Mouse (Mus musculus): ENCODE measurements around the gene Hoxa7. TPM values are rescaled to one million over a fixed set of nuclear protein-coding genes. Genes with fewer than 3 reads are reported as not detected.

Hoxa7 gene
- polyA plus RNA-seq, 2 experiments = 10.1 to 15.8 TPM

GRCm38 (mm10) chr6:52215771-52216535 is 5.7 kb downstream of the Hoxa7 start:
- H3K9me3 ChIP-seq (ENCODE audit: control insufficient read depth, low read length) = no peaks in the 10 kb centered on the region
- peak overlapping the region; percentile 96 for H3K4me2 ChIP-seq (replicated peaks; ENCODE audit: low read depth, low read length, severe bottlenecking)
- peak overlapping the region; percentile 65 for H3K4me3 ChIP-seq (replicated peaks; ENCODE audit: low read length)

GRCm38 (mm10) chr6:52215070-52215469 is 6.6 kb downstream of the Hoxa7 start:
- Histone ChIP-seq H3K27me3 (ENCODE audit: control insufficient read depth, insufficient read depth, low read length) (peaks cover 28% of the 10 kb centered on the region), H3K4me2 (replicated peaks; ENCODE audit: low read depth, low read length, severe bottlenecking) (peak overlapping the region; percentile 96; the same call in 1 of the 2 replicates), H3K4me3 (replicated peaks; ENCODE audit: low read length) (no peak overlapping the region; the same call in 1 of the 2 replicates), H3K9ac (ENCODE audit: low read depth, low read length, severe bottlenecking) (no peak overlapping the region), H3K9me3 (ENCODE audit: control insufficient read depth, low read length) (no peaks in the 10 kb centered on the region), H3K36me3 (ENCODE audit: control insufficient read depth, insufficient read depth, low read length) (no peaks in the 10 kb centered on the region), H3K4me1 (ENCODE audit: control insufficient read depth, insufficient read depth, low read length) (peaks cover 43% of the 10 kb centered on the region), H3K27ac (replicated peaks; ENCODE audit: low read depth, low read length) (no peak overlapping the region)
- DNase-seq (ENCODE audit: low spot score) (no peak), ATAC-seq (ENCODE audit: low FRiP score, low read depth) (no peak)
- 53% methylated on average over 3 of the region's 3 CpGs for WGBS
- no peak for TF ChIP-seq POLR2A (IDR thresholded peaks at IDR 0.05; ENCODE audit: borderline replicate concordance, extremely low read depth, insufficient read depth, insufficient read length)

More at GRCm38 (mm10) chr6:52215771-52216535, 5.7 kb downstream of the Hoxa7 start:
- H3K27ac ChIP-seq (replicated peaks; ENCODE audit: low read depth, low read length) = peak overlapping the region; percentile 58; the same call in 1 of the 2 replicates
- peaks cover 45% of the 10 kb centered on the region for H3K4me1 ChIP-seq (ENCODE audit: control insufficient read depth, insufficient read depth, low read length)
- WGBS = 4% methylated on average over 30 of the region's 30 CpGs
- no peaks in the 10 kb centered on the region for H3K36me3 ChIP-seq (ENCODE audit: control insufficient read depth, insufficient read depth, low read length)
- peak; percentile 54 for DNase-seq (ENCODE audit: low spot score)
- peak overlapping the region; percentile 71 for H3K9ac ChIP-seq (ENCODE audit: low read depth, low read length, severe bottlenecking)
- H3K27me3 ChIP-seq (ENCODE audit: control insufficient read depth, insufficient read depth, low read length) = peaks cover 28% of the 10 kb centered on the region
- no peak for ATAC-seq (ENCODE audit: low FRiP score, low read depth)
- no peak for TF ChIP-seq POLR2A (IDR thresholded peaks at IDR 0.05; ENCODE audit: borderline replicate concordance, extremely low read depth, insufficient read depth, insufficient read length)

- Histone ChIP-seq H3K4me2 (replicated peaks; ENCODE audit: low read depth, low read length, severe bottlenecking) (no peak overlapping the region), H3K36me3 (ENCODE audit: control insufficient read depth, insufficient read depth, low read length) (no peaks in the 10 kb centered on the region), H3K4me1 (ENCODE audit: control insufficient read depth, insufficient read depth, low read length) (peaks cover 46% of the 10 kb centered on the region), H3K9ac (ENCODE audit: low read depth, low read length, severe bottlenecking) (no peak overlapping the region), H3K27me3 (ENCODE audit: control insufficient read depth, insufficient read depth, low read length) (peaks cover 29% of the 10 kb centered on the region), H3K27ac (replicated peaks; ENCODE audit: low read depth, low read length) (no peak overlapping the region), H3K9me3 (ENCODE audit: control insufficient read depth, low read length) (no peaks in the 10 kb centered on the region), H3K4me3 (replicated peaks; ENCODE audit: low read length) (no peak overlapping the region)
- WGBS = 34% methylated on average over 5 of the region's 5 CpGs
- ATAC-seq (ENCODE audit: low FRiP score, low read depth) = no peak
- no peak for TF ChIP-seq POLR2A (IDR thresholded peaks at IDR 0.05; ENCODE audit: borderline replicate concordance, extremely low read depth, insufficient read depth, insufficient read length)
- DNase-seq (ENCODE audit: low spot score) = no peak
These were observed 7.4 kb downstream of the Hoxa7 start for GRCm38 (mm10) chr6:52214271-52214670.

GRCm38 (mm10) chr6:52213119-52213986 is 8.3 kb downstream of the Hoxa7 start, which contains the start of the genes Hoxa3 and Gm28308:
Gene Hoxa3 (minus strand): TSS chr6:52213336.
Gene Gm28308 (minus strand): TSS chr6:52213339.
- Histone ChIP-seq H3K9ac (ENCODE audit: low read depth, low read length, severe bottlenecking) (peak within 1 kb of the TSS; percentile 84), H3K4me3 (replicated peaks; ENCODE audit: low read length) (peak within 1 kb of the TSS; percentile 65), H3K27me3 (ENCODE audit: control insufficient read depth, insufficient read depth, low read length) (peaks cover 29% of the 10 kb centered on the region), H3K4me1 (ENCODE audit: control insufficient read depth, insufficient read depth, low read length) (peaks cover 50% of the 10 kb centered on the region), H3K9me3 (ENCODE audit: control insufficient read depth, low read length) (no peaks in the 10 kb centered on the region), H3K36me3 (ENCODE audit: control insufficient read depth, insufficient read depth, low read length) (no peaks in the 10 kb centered on the region), H3K27ac (replicated peaks; ENCODE audit: low read depth, low read length) (peak within 1 kb of the TSS; percentile 91), H3K4me2 (replicated peaks; ENCODE audit: low read depth, low read length, severe bottlenecking) (peak within 1 kb of the TSS; percentile 75)
- ATAC-seq (ENCODE audit: low FRiP score, low read depth) = peak; percentile 68
- 2% methylated on average over 38 of the region's 38 CpGs for WGBS
- peak; percentile 86 for DNase-seq (ENCODE audit: low spot score)
- TF ChIP-seq POLR2A (IDR thresholded peaks at IDR 0.05; ENCODE audit: borderline replicate concordance, extremely low read depth, insufficient read depth, insufficient read length) = peak; percentile 92; the same call in 1 of the 2 replicates

GRCm38 (mm10) chr6:52212556-52213118 is 9.0 kb downstream of the Hoxa7 start:
- peak overlapping the region; percentile 84 for H3K9ac ChIP-seq (ENCODE audit: low read depth, low read length, severe bottlenecking)
- peak overlapping the region; percentile 65 for H3K4me3 ChIP-seq (replicated peaks; ENCODE audit: low read length)
- peak overlapping the region; percentile 91 for H3K27ac ChIP-seq (replicated peaks; ENCODE audit: low read depth, low read length)
- H3K4me2 ChIP-seq (replicated peaks; ENCODE audit: low read depth, low read length, severe bottlenecking) = peak overlapping the region; percentile 75
- WGBS = 0% methylated on average over 22 of the region's 22 CpGs
- no peaks in the 10 kb centered on the region for H3K9me3 ChIP-seq (ENCODE audit: control insufficient read depth, low read length)
- peaks cover 29% of the 10 kb centered on the region for H3K27me3 ChIP-seq (ENCODE audit: control insufficient read depth, insufficient read depth, low read length)
- H3K4me1 ChIP-seq (ENCODE audit: control insufficient read depth, insufficient read depth, low read length) = peaks cover 47% of the 10 kb centered on the region
- 0 out of 2 replicates have a peak, but pooled peaks have one; percentile 17 for TF ChIP-seq POLR2A (IDR thresholded peaks at IDR 0.05; ENCODE audit: borderline replicate concordance, extremely low read depth, insufficient read depth, insufficient read length)
- DNase-seq (ENCODE audit: low spot score) (peak; percentile 4), ATAC-seq (ENCODE audit: low FRiP score, low read depth) (no peak)
- H3K36me3 ChIP-seq (ENCODE audit: control insufficient read depth, insufficient read depth, low read length) = no peaks in the 10 kb centered on the region
